Mouse (Mus musculus) CH12.LX (cell line): ENCODE results near the gene Cd3g. TPM values are rescaled to one million over a fixed set of nuclear protein-coding genes. Genes with fewer than 3 reads are reported as not detected.
"Not testable (repeated sequence)": the region's sequence is repeated elsewhere in the genome, so short reads cannot be mapped to it uniquely, and the experiment has no call there.

Source experiments
- DNase-seq: peaks from one replicate; pipeline ENCODE4 v3.0.0-alpha.2; 2013; ENCODE audit errors: extremely low read depth
- H3K27ac ChIP-seq: 2 replicates; pipeline ENCODE4 v1.5.1; 2012; ENCODE audit warnings: low read depth, mild to moderate bottlenecking, control low read depth, moderate library complexity; ENCODE audit not compliant: insufficient read depth
- H3K27me3 ChIP-seq: replicated peaks from 2 replicates; pipeline ENCODE3; 2012; ENCODE audit warnings: inconsistent platforms
- H3K36me3 ChIP-seq, 2 experiments: replicated peaks in 1 of 2; 2 replicates each; pipeline versions ENCODE3 to v1.6.1; 2012; ENCODE audit warnings: inconsistent platforms in 1 of 2, low read length in 1 of 2, mild to moderate bottlenecking in 1 of 2, mixed read lengths in 1 of 2, moderate library complexity in 1 of 2; ENCODE audit not compliant: control insufficient read depth in 1 of 2, insufficient read depth in 1 of 2
- H3K4me1 ChIP-seq, 2 experiments: 2 replicates each; pipeline ENCODE4 v1.6.1; 2012; ENCODE audit warnings: inconsistent platforms in 1 of 2, moderate library complexity in 1 of 2; ENCODE audit not compliant: insufficient read depth in 2 of 2, control insufficient read depth in 1 of 2
- H3K4me2 ChIP-seq: 2 replicates; pipeline ENCODE4 v1.6.1; 2012; ENCODE audit warnings: low read depth, mild to moderate bottlenecking, control low read depth; ENCODE audit not compliant: poor library complexity, insufficient read depth, severe bottlenecking
- H3K4me3 ChIP-seq, 3 experiments: fragments of 150-350 bp in 1 of 3; sonication (generic) in 1 of 3; replicated peaks in 1 of 3; 2 replicates each; pipeline versions ENCODE3 to v1.5.1; 2011 to 2012; ENCODE audit warnings: low read depth in 2 of 3, low read length in 2 of 3, mild to moderate bottlenecking in 2 of 3, moderate library complexity in 2 of 3, control low read depth in 1 of 3, improper control_type of control experiment in 1 of 3, inconsistent platforms in 1 of 3, mixed read lengths in 1 of 3; ENCODE audit not compliant: poor library complexity in 1 of 3
- H3K79me2 ChIP-seq: replicated peaks from 2 replicates; pipeline ENCODE4 v1.6.1; 2012; ENCODE audit warnings: mild to moderate bottlenecking, moderate library complexity; ENCODE audit not compliant: control insufficient read depth, poor library complexity, insufficient read depth, severe bottlenecking; ENCODE audit errors: extremely low read depth
- H3K9ac ChIP-seq: 2 replicates; pipeline ENCODE4 v1.6.1; 2012; ENCODE audit warnings: low read depth, mild to moderate bottlenecking, control low read depth, moderate library complexity; ENCODE audit not compliant: insufficient read depth
- H3K9me3 ChIP-seq: replicated peaks from 2 replicates; pipeline ENCODE3; 2012; ENCODE audit warnings: low read length, inconsistent platforms, mixed read lengths
- BHLHE40 ChIP-seq: IDR thresholded peaks from 2 replicates; pipeline ENCODE4 v1.6.1; 2011; ENCODE audit warnings: mild to moderate bottlenecking, low read depth, low read length, improper control_type of control experiment
- CTCF ChIP-seq, 2 experiments: IDR thresholded peaks in 1 of 2; conservative IDR thresholded peaks in 1 of 2; 2 replicates each; pipeline ENCODE4 v1.5.1; 2011 to 2012; ENCODE audit warnings: low read depth in 2 of 2, low read length in 2 of 2, improper control_type of control experiment in 1 of 2, inconsistent platforms in 1 of 2, mild to moderate bottlenecking in 1 of 2, moderate library complexity in 1 of 2
- E2F4 ChIP-seq: IDR thresholded peaks from 2 replicates; pipeline ENCODE4 v1.6.1; 2011; ENCODE audit warnings: low read depth, low read length, improper control_type of control experiment; ENCODE audit not compliant: insufficient replicate concordance
- EP300 ChIP-seq: IDR thresholded peaks from 2 replicates; pipeline ENCODE4 v1.6.1; 2011; ENCODE audit warnings: low read length, improper control_type of control experiment
- IRF4 ChIP-seq: IDR thresholded peaks from 2 replicates; pipeline ENCODE4 v1.6.1; 2014; ENCODE audit warnings: low read depth, mild to moderate bottlenecking, inconsistent platforms, low read length, improper control_type of control experiment
- JUN ChIP-seq: IDR thresholded peaks from 2 replicates; pipeline ENCODE4 v1.6.1; 2011; ENCODE audit warnings: low read depth, mild to moderate bottlenecking, low read length, improper control_type of control experiment, moderate library complexity; ENCODE audit not compliant: insufficient read depth
- MAX ChIP-seq: IDR thresholded peaks from 2 replicates; pipeline ENCODE4 v1.6.1; 2011; ENCODE audit warnings: low read length, improper control_type of control experiment
- MEF2A ChIP-seq: IDR thresholded peaks from 2 replicates; pipeline ENCODE4 v1.6.1; 2014; ENCODE audit warnings: low read depth, mild to moderate bottlenecking, inconsistent platforms, low read length, improper control_type of control experiment, borderline replicate concordance
- RAD21 ChIP-seq: IDR thresholded peaks from 2 replicates; pipeline ENCODE4 v1.6.1; 2011; ENCODE audit warnings: low read depth, mild to moderate bottlenecking, low read length, improper control_type of control experiment, moderate library complexity
- SMC3 ChIP-seq: IDR thresholded peaks from 2 replicates; pipeline ENCODE4 v1.6.1; 2011; ENCODE audit warnings: low read depth, low read length, improper control_type of control experiment
- TBP ChIP-seq: conservative IDR thresholded peaks from 2 replicates; pipeline ENCODE4 v1.6.1; 2011; ENCODE audit warnings: low read depth, low read length, improper control_type of control experiment
- UBTF ChIP-seq: IDR thresholded peaks from 2 replicates; pipeline ENCODE4 v1.6.1; 2012; ENCODE audit warnings: low read depth, mild to moderate bottlenecking, inconsistent platforms, low read length, improper control_type of control experiment, moderate library complexity
- USF1 ChIP-seq: IDR thresholded peaks from 2 replicates; pipeline ENCODE4 v1.6.1; 2014; ENCODE audit warnings: low read depth, mild to moderate bottlenecking, inconsistent platforms, low read length, improper control_type of control experiment
- ZC3H11A ChIP-seq: IDR thresholded peaks from 2 replicates; pipeline ENCODE4 v1.6.1; 2012; ENCODE audit warnings: low read depth, mild to moderate bottlenecking, inconsistent platforms, low read length, improper control_type of control experiment
- ZKSCAN1 ChIP-seq: IDR thresholded peaks from 2 replicates; pipeline ENCODE4 v1.6.1; 2012; ENCODE audit warnings: low read depth, inconsistent platforms, low read length, improper control_type of control experiment, borderline replicate concordance
- ZNF384 ChIP-seq: IDR thresholded peaks from 2 replicates; pipeline ENCODE4 v1.6.1; 2012; ENCODE audit warnings: low read depth, low read length, improper control_type of control experiment, inconsistent platforms
- dilution Hi-C: fragments of 300-500 bp; cut with MboI; formaldehyde crosslinking; loops from 2 replicates; pipeline ENCODE4 v1.14.3; 2020; ENCODE audit warnings: low sequenced_read_pairs; ENCODE audit not compliant: extremely low pct_unique_long_range_greater_than_20kb, extremely low pct_ligation_motif_present
- in situ Hi-C: fragments of 300-500 bp; cut with MboI; formaldehyde crosslinking; loops from 3 replicates; pipeline ENCODE4 v1.14.3; 2019; ENCODE audit warnings: low sequenced_read_pairs, low pct_ligation_motif_present, low pct_unique_long_range_greater_than_20kb, mixed read lengths
- polyA plus RNA-seq: library from polyadenylated mRNA; unstranded; fragments of >175 nt; gene quantifications from 2 replicates; pipeline ENCODE4 v1.2.1, GENCODE M21; 2012; ENCODE audit warnings: low read depth; ENCODE audit not compliant: insufficient read length
- total RNA-seq, 2 experiments: library from RNA; depleted of rRNA; stranded (reverse); fragments of 300-350 nt in 1 of 2; fragments of >200 nt in 1 of 2; gene quantifications; 2 replicates each; pipeline ENCODE4 v1.2.3; 2012 to 2014

Cd3g gene
- total and polyA plus RNA-seq, 3 experiments: 1.7 to 12.7 (median 2.9) TPM

DNA sequence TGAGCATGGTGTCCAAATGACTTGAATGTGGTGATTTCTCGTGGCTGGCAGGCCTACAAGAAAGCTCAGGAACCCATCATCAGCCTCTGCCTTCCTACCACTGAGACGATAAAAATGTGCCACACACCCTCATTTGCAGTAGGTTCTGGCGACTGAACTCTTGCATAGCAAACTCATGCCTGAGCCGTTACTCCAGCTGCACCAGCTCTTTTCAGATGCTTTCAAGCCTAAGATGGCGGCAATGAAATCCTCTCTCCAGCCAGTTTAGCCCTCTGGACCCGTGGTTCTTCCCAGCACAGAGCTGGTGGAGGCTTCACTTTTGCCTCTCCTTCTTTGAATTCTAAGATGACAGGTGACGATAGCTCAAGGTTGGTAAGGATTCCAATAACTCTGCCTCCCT lies 425 bp downstream of the Cd3g start:
- dilution Hi-C loops: no loop called here
- TF ChIP-seq MAX (no peak), IRF4 (no peak), TBP (no peak)
- H3K4me1 ChIP-seq: peaks cover 13 to 16% of the 10 kb centered on the region in 2 experiments; a peak in 3 of 4 replicates
- H3K9ac ChIP-seq: no peak overlapping the region
- no peak overlapping the region for H3K27ac ChIP-seq
- H3K4me2 ChIP-seq: no peak overlapping the region
- no peaks in the 10 kb centered on the region for H3K9me3 ChIP-seq
- H3K36me3 ChIP-seq: no peaks in the 10 kb centered on the region
- DNase-seq: no peak
- H3K79me2 ChIP-seq: no peaks in the 10 kb centered on the region
- peaks cover 16% of the 10 kb centered on the region for H3K27me3 ChIP-seq
- H3K4me3 ChIP-seq: no peak overlapping the region
- in situ Hi-C loops: no loop called here

DNA sequence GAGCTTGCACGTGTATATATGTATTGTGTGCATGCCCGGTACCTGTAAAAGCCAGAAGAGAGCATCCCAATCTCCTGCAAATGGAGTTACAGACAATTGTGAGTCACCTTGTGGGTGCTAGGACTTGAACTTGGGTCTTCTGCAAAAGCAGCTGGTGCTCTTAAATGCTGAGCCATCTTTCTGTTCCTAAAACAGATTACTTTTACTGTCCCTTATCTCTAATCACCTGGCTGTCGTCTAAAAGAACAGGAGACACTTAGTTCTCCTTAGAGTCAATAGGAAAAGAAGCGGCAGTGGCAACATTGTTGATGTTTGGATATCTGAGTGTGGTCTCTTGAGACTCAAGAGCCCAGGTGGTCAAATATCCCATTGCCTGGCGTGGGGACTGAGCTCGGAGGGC lies 2.4 kb downstream of the Cd3g start:
- Histone ChIP-seq H3K4me1 (peaks cover 12% of the 10 kb centered on the region in 2 experiments; a peak in 2 of 4 replicates), H3K4me3 (no peak overlapping the region), H3K27me3 (peaks cover 25% of the 10 kb centered on the region), H3K9ac (no peak overlapping the region), H3K4me2 (no peak overlapping the region), H3K27ac (no peak overlapping the region), H3K79me2 (no peaks in the 10 kb centered on the region), H3K9me3 (no peaks in the 10 kb centered on the region), H3K36me3 (no peaks in the 10 kb centered on the region)
- TF ChIP-seq UBTF: no peak
- no peak for TF ChIP-seq MEF2A
- no peak for TF ChIP-seq ZKSCAN1
- TF ChIP-seq E2F4: no peak
- no peak for TF ChIP-seq BHLHE40
- no peak for TF ChIP-seq USF1
- no peak for TF ChIP-seq CTCF (conservative IDR thresholded peaks at IDR 0.05 in 1 of 2, IDR thresholded peaks at IDR 0.05 in 1 of 2; ENCODE audit: low read depth in 2 of 2, low read length in 2 of 2)
- DNase-seq: no peak
- dilution Hi-C loops: no loop called here
- in situ Hi-C loops: no loop called here

DNA sequence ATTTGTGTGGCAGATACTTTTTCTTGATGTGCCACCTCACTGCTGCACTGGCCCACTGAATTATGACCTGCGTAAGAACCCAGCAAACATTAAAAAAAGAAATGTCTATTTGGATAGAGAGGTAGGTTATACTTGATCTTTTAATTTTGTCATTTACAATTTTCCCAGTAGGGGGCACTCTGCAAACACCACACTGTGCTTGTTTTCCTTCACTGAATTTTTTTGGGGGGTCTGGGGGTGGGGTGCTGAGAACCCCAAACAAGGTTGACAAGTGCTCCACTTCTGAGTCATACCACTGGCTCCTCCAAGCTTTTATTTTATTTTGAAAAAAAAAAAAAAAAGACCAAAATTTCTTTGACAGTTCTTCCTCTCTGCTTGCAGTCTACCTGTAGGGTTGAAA lies 10.8 kb downstream of the Cd3g start:
- Histone ChIP-seq H3K9ac (no peak overlapping the region), H3K27ac (no peak overlapping the region), H3K4me1 (peaks cover 0 to 12% of the 10 kb centered on the region in 2 experiments; a peak in 2 of 4 replicates), H3K27me3 (peaks cover 16% of the 10 kb centered on the region), H3K9me3 (no peaks in the 10 kb centered on the region), H3K36me3 (no peaks in the 10 kb centered on the region), H3K4me2 (no peak overlapping the region), H3K79me2 (peaks cover 9% of the 10 kb centered on the region), H3K4me3 (no peak overlapping the region)
- in situ Hi-C loops (no loop called here), dilution Hi-C loops (no loop called here)
- TF ChIP-seq UBTF: no peak
- peak; percentile 71 for TF ChIP-seq SMC3
- TF ChIP-seq ZNF384: peak; percentile 58
- no peak for TF ChIP-seq EP300
- no peak for TF ChIP-seq E2F4
- peak; percentile 13 to 71; a peak in 2 of 4 replicates for TF ChIP-seq CTCF (conservative IDR thresholded peaks at IDR 0.05 in 1 of 2, IDR thresholded peaks at IDR 0.05 in 1 of 2; ENCODE audit: low read depth in 2 of 2, low read length in 2 of 2)
- TF ChIP-seq ZC3H11A: peak; percentile 23; the same call in 1 of the 2 replicates
- no peak for TF ChIP-seq JUN
- no peak for TF ChIP-seq BHLHE40
- peak; percentile 65 for TF ChIP-seq RAD21
- no peak for DNase-seq

- H3K9ac ChIP-seq, H3K4me3 ChIP-seq, dilution Hi-C loops, H3K4me2 ChIP-seq, H3K36me3 ChIP-seq, DNase-seq, H3K27ac ChIP-seq, in situ Hi-C loops, H3K9me3 ChIP-seq, H3K27me3 ChIP-seq: not testable (repeated sequence)
- peaks cover 0 to 26% of the 10 kb centered on the region in 2 experiments; a peak in 2 of 4 replicates for H3K4me1 ChIP-seq
- peaks cover 22% of the 10 kb centered on the region for H3K79me2 ChIP-seq
Observed at GRCm38 (mm10) chr9:44967763-44968162, 12.5 kb downstream of the Cd3g start.
